Mouse (Mus musculus) CH12.LX (cell line): ENCODE results near the gene Fam69a. TPM values are rescaled to one million over a fixed set of nuclear protein-coding genes. Genes with fewer than 3 reads are reported as not detected.

Experiments
- DNase-seq: peaks from one replicate; pipeline ENCODE4 v3.0.0-alpha.2; 2013; ENCODE audit errors: extremely low read depth
- H3K27ac ChIP-seq: 2 replicates; pipeline ENCODE4 v1.5.1; 2012; ENCODE audit warnings: low read depth, mild to moderate bottlenecking, control low read depth, moderate library complexity; ENCODE audit not compliant: insufficient read depth
- H3K27me3 ChIP-seq: replicated peaks from 2 replicates; pipeline ENCODE3; 2012; ENCODE audit warnings: inconsistent platforms
- H3K36me3 ChIP-seq, 2 experiments: replicated peaks in 1 of 2; 2 replicates each; pipeline versions ENCODE3 to v1.6.1; 2012; ENCODE audit warnings: inconsistent platforms in 1 of 2, low read length in 1 of 2, mild to moderate bottlenecking in 1 of 2, mixed read lengths in 1 of 2, moderate library complexity in 1 of 2; ENCODE audit not compliant: control insufficient read depth in 1 of 2, insufficient read depth in 1 of 2
- H3K4me1 ChIP-seq, 2 experiments: 2 replicates each; pipeline ENCODE4 v1.6.1; 2012; ENCODE audit warnings: inconsistent platforms in 1 of 2, moderate library complexity in 1 of 2; ENCODE audit not compliant: insufficient read depth in 2 of 2, control insufficient read depth in 1 of 2
- H3K4me2 ChIP-seq: 2 replicates; pipeline ENCODE4 v1.6.1; 2012; ENCODE audit warnings: low read depth, mild to moderate bottlenecking, control low read depth; ENCODE audit not compliant: poor library complexity, insufficient read depth, severe bottlenecking
- H3K4me3 ChIP-seq, 3 experiments: fragments of 150-350 bp in 1 of 3; sonication (generic) in 1 of 3; replicated peaks in 1 of 3; 2 replicates each; pipeline versions ENCODE3 to v1.5.1; 2011 to 2012; ENCODE audit warnings: low read depth in 2 of 3, low read length in 2 of 3, mild to moderate bottlenecking in 2 of 3, moderate library complexity in 2 of 3, control low read depth in 1 of 3, improper control_type of control experiment in 1 of 3, inconsistent platforms in 1 of 3, mixed read lengths in 1 of 3; ENCODE audit not compliant: poor library complexity in 1 of 3
- H3K79me2 ChIP-seq: replicated peaks from 2 replicates; pipeline ENCODE4 v1.6.1; 2012; ENCODE audit warnings: mild to moderate bottlenecking, moderate library complexity; ENCODE audit not compliant: control insufficient read depth, poor library complexity, insufficient read depth, severe bottlenecking; ENCODE audit errors: extremely low read depth
- H3K9ac ChIP-seq: 2 replicates; pipeline ENCODE4 v1.6.1; 2012; ENCODE audit warnings: low read depth, mild to moderate bottlenecking, control low read depth, moderate library complexity; ENCODE audit not compliant: insufficient read depth
- H3K9me3 ChIP-seq: replicated peaks from 2 replicates; pipeline ENCODE3; 2012; ENCODE audit warnings: low read length, inconsistent platforms, mixed read lengths
- BHLHE40 ChIP-seq: IDR thresholded peaks from 2 replicates; pipeline ENCODE4 v1.6.1; 2011; ENCODE audit warnings: mild to moderate bottlenecking, low read depth, low read length, improper control_type of control experiment
- CTCF ChIP-seq, 2 experiments: IDR thresholded peaks in 1 of 2; conservative IDR thresholded peaks in 1 of 2; 2 replicates each; pipeline ENCODE4 v1.5.1; 2011 to 2012; ENCODE audit warnings: low read depth in 2 of 2, low read length in 2 of 2, improper control_type of control experiment in 1 of 2, inconsistent platforms in 1 of 2, mild to moderate bottlenecking in 1 of 2, moderate library complexity in 1 of 2
- ELF1 ChIP-seq: IDR thresholded peaks from 2 replicates; pipeline ENCODE4 v1.6.1; 2014; ENCODE audit warnings: low read depth, mild to moderate bottlenecking, inconsistent platforms, low read length, improper control_type of control experiment
- GABPA ChIP-seq: IDR thresholded peaks from 2 replicates; pipeline ENCODE4 v1.6.1; 2012; ENCODE audit warnings: low read depth, low read length, improper control_type of control experiment, inconsistent platforms; ENCODE audit not compliant: insufficient replicate concordance
- KAT2A ChIP-seq: IDR thresholded peaks from 2 replicates; pipeline ENCODE4 v1.6.1; 2012; ENCODE audit warnings: low read length, improper control_type of control experiment, inconsistent platforms; ENCODE audit not compliant: insufficient replicate concordance
- MAZ ChIP-seq: IDR thresholded peaks from 2 replicates; pipeline ENCODE4 v1.6.1; 2012; ENCODE audit warnings: low read depth, mild to moderate bottlenecking, inconsistent platforms, low read length, improper control_type of control experiment, moderate library complexity
- MEF2A ChIP-seq: IDR thresholded peaks from 2 replicates; pipeline ENCODE4 v1.6.1; 2014; ENCODE audit warnings: low read depth, mild to moderate bottlenecking, inconsistent platforms, low read length, improper control_type of control experiment, borderline replicate concordance
- MXI1 ChIP-seq: IDR thresholded peaks from 2 replicates; pipeline ENCODE4 v1.6.1; 2011; ENCODE audit warnings: mild to moderate bottlenecking, low read depth, low read length, improper control_type of control experiment
- POLR2A ChIP-seq: IDR thresholded peaks from 2 replicates; pipeline ENCODE4 v1.6.1; 2011; ENCODE audit warnings: low read depth, mild to moderate bottlenecking, improper control_type of control experiment, low read length
- SIN3A ChIP-seq: IDR thresholded peaks from 2 replicates; pipeline ENCODE4 v1.6.1; 2012; ENCODE audit warnings: low read length, improper control_type of control experiment, inconsistent platforms
- SMC3 ChIP-seq: IDR thresholded peaks from 2 replicates; pipeline ENCODE4 v1.6.1; 2011; ENCODE audit warnings: low read depth, low read length, improper control_type of control experiment
- TBP ChIP-seq: conservative IDR thresholded peaks from 2 replicates; pipeline ENCODE4 v1.6.1; 2011; ENCODE audit warnings: low read depth, low read length, improper control_type of control experiment
- TCF12 ChIP-seq: IDR thresholded peaks from 2 replicates; pipeline ENCODE4 v1.6.1; 2014; ENCODE audit warnings: low read depth, mild to moderate bottlenecking, inconsistent platforms, low read length, improper control_type of control experiment
- UBTF ChIP-seq: IDR thresholded peaks from 2 replicates; pipeline ENCODE4 v1.6.1; 2012; ENCODE audit warnings: low read depth, mild to moderate bottlenecking, inconsistent platforms, low read length, improper control_type of control experiment, moderate library complexity
- USF1 ChIP-seq: IDR thresholded peaks from 2 replicates; pipeline ENCODE4 v1.6.1; 2014; ENCODE audit warnings: low read depth, mild to moderate bottlenecking, inconsistent platforms, low read length, improper control_type of control experiment
- USF2 ChIP-seq: conservative IDR thresholded peaks from 2 replicates; pipeline ENCODE4 v1.6.1; 2011; ENCODE audit warnings: low read depth, low read length, improper control_type of control experiment
- ZC3H11A ChIP-seq: IDR thresholded peaks from 2 replicates; pipeline ENCODE4 v1.6.1; 2012; ENCODE audit warnings: low read depth, mild to moderate bottlenecking, inconsistent platforms, low read length, improper control_type of control experiment
- ZMIZ1 ChIP-seq: IDR thresholded peaks from 2 replicates; pipeline ENCODE4 v1.6.1; 2012; ENCODE audit warnings: low read depth, mild to moderate bottlenecking, inconsistent platforms, low read length, improper control_type of control experiment
- dilution Hi-C: fragments of 300-500 bp; cut with MboI; formaldehyde crosslinking; loops from 2 replicates; pipeline ENCODE4 v1.14.3; 2020; ENCODE audit warnings: low sequenced_read_pairs; ENCODE audit not compliant: extremely low pct_unique_long_range_greater_than_20kb, extremely low pct_ligation_motif_present
- in situ Hi-C: fragments of 300-500 bp; cut with MboI; formaldehyde crosslinking; loops from 3 replicates; pipeline ENCODE4 v1.14.3; 2019; ENCODE audit warnings: low sequenced_read_pairs, low pct_ligation_motif_present, low pct_unique_long_range_greater_than_20kb, mixed read lengths
- polyA plus RNA-seq: library from polyadenylated mRNA; unstranded; fragments of >175 nt; gene quantifications from 2 replicates; pipeline ENCODE4 v1.2.1, GENCODE M21; 2012; ENCODE audit warnings: low read depth; ENCODE audit not compliant: insufficient read length
- total RNA-seq, 2 experiments: library from RNA; depleted of rRNA; stranded (reverse); fragments of 300-350 nt in 1 of 2; fragments of >200 nt in 1 of 2; gene quantifications; 2 replicates each; pipeline ENCODE4 v1.2.3; 2012 to 2014

Fam69a gene
- total and polyA plus RNA-seq, 3 experiments: 4.2 to 14.2 (median 6.5) TPM

DNA sequence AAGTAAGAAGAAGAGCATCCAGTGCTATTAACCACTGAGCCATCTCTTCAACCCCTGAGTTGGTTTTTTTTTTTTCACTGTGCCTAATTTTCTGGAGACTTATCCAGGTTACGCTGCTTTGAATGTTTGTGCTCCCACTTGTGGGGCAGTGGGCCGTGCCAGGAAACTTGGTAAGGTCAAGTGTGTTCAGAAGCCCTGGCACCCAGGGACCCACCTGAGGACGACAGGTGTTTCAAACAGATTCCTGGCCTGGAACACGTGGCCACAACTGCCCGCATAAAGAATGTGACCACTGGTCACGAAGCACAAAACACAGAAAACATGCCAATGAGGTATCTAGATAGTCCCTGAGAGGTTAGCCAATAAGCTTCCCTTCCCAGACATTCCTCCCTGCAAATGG is 43.4 kb downstream of the Fam69a start:
- no peak overlapping the region for H3K4me2 ChIP-seq
- no peaks in the 10 kb centered on the region for H3K79me2 ChIP-seq
- no peak overlapping the region for H3K9ac ChIP-seq
- in situ Hi-C loops: no loop called here
- H3K4me3 ChIP-seq: no peak overlapping the region
- H3K27ac ChIP-seq: no peak overlapping the region
- TF ChIP-seq POLR2A (no peak), ZC3H11A (no peak), ZMIZ1 (no peak), USF1 (no peak), BHLHE40 (no peak), USF2 (no peak), ELF1 (no peak), MAZ (no peak), TCF12 (no peak), KAT2A (no peak), TBP (no peak), SMC3 (no peak), GABPA (no peak), CTCF (conservative IDR thresholded peaks at IDR 0.05 in 1 of 2, IDR thresholded peaks at IDR 0.05 in 1 of 2; ENCODE audit: low read depth in 2 of 2, low read length in 2 of 2) (no peak), SIN3A (no peak), MEF2A (no peak)
- TF ChIP-seq, all 38 proteins: peak for 0
- no peak for DNase-seq
- Histone ChIP-seq H3K4me1 (peaks cover 7 to 53% of the 10 kb centered on the region in 2 experiments; a peak in 3 of 4 replicates), H3K9me3 (no peaks in the 10 kb centered on the region), H3K36me3 (no peaks in the 10 kb centered on the region), H3K27me3 (no peaks in the 10 kb centered on the region)
- dilution Hi-C loops: no loop called here

DNA sequence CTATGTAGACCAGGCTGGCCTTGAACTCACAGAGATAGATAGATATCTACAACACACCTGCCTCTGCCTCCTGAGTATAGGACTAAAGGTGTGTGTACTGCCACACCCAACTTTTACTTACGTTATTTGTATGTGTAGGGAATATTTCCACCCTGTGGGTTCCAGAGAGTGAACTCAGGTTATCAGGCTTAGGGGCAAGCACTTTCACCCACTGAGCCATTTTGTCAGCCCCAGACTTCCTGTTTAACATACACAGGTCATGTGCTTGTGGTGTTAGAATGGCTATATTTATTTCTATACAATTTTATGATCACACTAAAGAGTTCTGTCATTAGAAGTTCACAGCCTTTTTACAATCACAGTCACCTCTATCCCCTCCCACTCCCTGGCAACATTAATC is 43.9 kb downstream of the Fam69a start:
- in situ Hi-C loops (no loop called here), dilution Hi-C loops (no loop called here)
- H3K79me2 ChIP-seq: no peaks in the 10 kb centered on the region
- H3K9ac ChIP-seq: no peak overlapping the region
- peaks cover 7 to 53% of the 10 kb centered on the region in 2 experiments; a peak in 3 of 4 replicates for H3K4me1 ChIP-seq
- H3K27ac ChIP-seq: no peak overlapping the region
- no peaks in the 10 kb centered on the region for H3K36me3 ChIP-seq
- no peaks in the 10 kb centered on the region for H3K9me3 ChIP-seq
- no peak overlapping the region for H3K4me3 ChIP-seq
- no peak for DNase-seq
- TF ChIP-seq TBP: no peak
- no peak for TF ChIP-seq UBTF
- TF ChIP-seq MXI1: no peak
- TF ChIP-seq USF1: no peak
- no peak overlapping the region for H3K4me2 ChIP-seq
- no peaks in the 10 kb centered on the region for H3K27me3 ChIP-seq
